Mouse (Mus musculus) MEL (cell line): ENCODE data around the gene Dscam. TPM values are rescaled to one million over a fixed set of nuclear protein-coding genes. Genes with fewer than 3 reads are reported as not detected.

Experiments
- DNase-seq: peaks from one replicate; pipeline ENCODE4 v3.0.0; 2011; ENCODE audit warnings: low read depth, low spot score
- H3K27ac ChIP-seq: 2 replicates; pipeline ENCODE4 v1.5.1; 2012; ENCODE audit warnings: low read depth, mild to moderate bottlenecking, control low read depth, low read length, moderate library complexity; ENCODE audit not compliant: control insufficient read depth
- H3K27me3 ChIP-seq, 2 experiments: fragments of 150-350 bp in 1 of 2; sonication (generic) in 1 of 2; 2 replicates each; pipeline ENCODE4 v1.6.1; 2012; ENCODE audit warnings: low read length in 2 of 2, mild to moderate bottlenecking in 2 of 2, improper control_type of control experiment in 1 of 2, moderate library complexity in 1 of 2; ENCODE audit not compliant: insufficient read depth in 2 of 2, control insufficient read depth in 1 of 2
- H3K36me3 ChIP-seq, 2 experiments: 2 replicates each; pipeline ENCODE4 v1.6.1; 2012 to 2014; ENCODE audit warnings: low read length in 2 of 2, improper control_type of control experiment in 1 of 2, inconsistent platforms in 1 of 2, mild to moderate bottlenecking in 1 of 2; ENCODE audit not compliant: insufficient read depth in 2 of 2, control insufficient read depth in 1 of 2
- H3K4me1 ChIP-seq, 2 experiments: fragments of 150-350 bp in 1 of 2; sonication (generic) in 1 of 2; 2 replicates each; pipeline ENCODE4 v1.6.1; 2012; ENCODE audit warnings: low read length in 2 of 2, improper control_type of control experiment in 1 of 2, mild to moderate bottlenecking in 1 of 2; ENCODE audit not compliant: insufficient read depth in 2 of 2, control insufficient read depth in 1 of 2
- H3K4me3 ChIP-seq, 2 experiments: fragments of 150-350 bp in 1 of 2; sonication (generic) in 1 of 2; 2 replicates each; pipeline ENCODE4 v1.5.1; 2012; ENCODE audit warnings: low read depth in 2 of 2, low read length in 2 of 2, mild to moderate bottlenecking in 2 of 2, moderate library complexity in 2 of 2, control low read depth in 1 of 2, improper control_type of control experiment in 1 of 2; ENCODE audit not compliant: control insufficient read depth in 1 of 2, insufficient read depth in 1 of 2
- H3K79me2 ChIP-seq: 2 replicates; pipeline ENCODE4 v1.6.1; 2012; ENCODE audit warnings: mild to moderate bottlenecking, low read length, moderate library complexity; ENCODE audit not compliant: control insufficient read depth, poor library complexity, insufficient read depth
- H3K9ac ChIP-seq: 2 replicates; pipeline ENCODE4 v1.6.1; 2012; ENCODE audit warnings: low read depth, mild to moderate bottlenecking, control low read depth, low read length, moderate library complexity; ENCODE audit not compliant: control insufficient read depth, poor library complexity, severe bottlenecking
- H3K9me3 ChIP-seq: fragments of 150-350 bp; sonication (generic); replicated peaks from 2 replicates; pipeline ENCODE4 v1.6.1; 2012; ENCODE audit warnings: mild to moderate bottlenecking, low read length, improper control_type of control experiment, moderate library complexity; ENCODE audit not compliant: insufficient read depth
- BHLHE40 ChIP-seq: IDR thresholded peaks from 2 replicates; pipeline ENCODE4 v1.6.1; 2012; ENCODE audit warnings: low read depth, mild to moderate bottlenecking, inconsistent platforms, low read length, improper control_type of control experiment, borderline replicate concordance
- CTCF ChIP-seq, 3 experiments: IDR thresholded peaks in 2 of 3; conservative IDR thresholded peaks in 1 of 3; 2 replicates each; pipeline ENCODE4 v1.5.1; 2011 to 2012; ENCODE audit warnings: low read length in 3 of 3, low read depth in 2 of 3, mild to moderate bottlenecking in 2 of 3, improper control_type of control experiment in 1 of 3, inconsistent platforms in 1 of 3, mixed read lengths in 1 of 3, moderate library complexity in 1 of 3; ENCODE audit not compliant: control insufficient read depth in 1 of 3, insufficient read depth in 1 of 3, poor library complexity in 1 of 3, severe bottlenecking in 1 of 3
- E2F4 ChIP-seq: IDR thresholded peaks from 2 replicates; pipeline ENCODE4 v1.6.1; 2011; ENCODE audit warnings: low read depth, low read length, improper control_type of control experiment, borderline replicate concordance
- ETS1 ChIP-seq: IDR thresholded peaks from 2 replicates; pipeline ENCODE4 v1.6.1; 2012; ENCODE audit warnings: low read depth, mild to moderate bottlenecking, inconsistent platforms, low read length, improper control_type of control experiment, moderate library complexity
- GATA1 ChIP-seq: IDR thresholded peaks from 2 replicates; pipeline ENCODE4 v1.6.1; 2011; ENCODE audit warnings: low read depth, low read length, improper control_type of control experiment
- KAT2A ChIP-seq: conservative IDR thresholded peaks from 2 replicates; pipeline ENCODE4 v1.6.1; 2012; ENCODE audit warnings: low read depth, low read length, improper control_type of control experiment, inconsistent platforms
- MXI1 ChIP-seq: IDR thresholded peaks from 2 replicates; pipeline ENCODE4 v1.6.1; 2011; ENCODE audit warnings: mild to moderate bottlenecking, low read depth, low read length, improper control_type of control experiment
- NELFE ChIP-seq: IDR thresholded peaks from 2 replicates; pipeline ENCODE4 v1.6.1; 2011; ENCODE audit warnings: low read depth, low read length, improper control_type of control experiment
- NRF1 ChIP-seq: IDR thresholded peaks from 2 replicates; pipeline ENCODE4 v1.6.1; 2014; ENCODE audit warnings: low read depth, mild to moderate bottlenecking, inconsistent platforms, low read length, improper control_type of control experiment, moderate library complexity; ENCODE audit not compliant: poor library complexity, insufficient read depth, severe bottlenecking
- POLR2AphosphoS2 ChIP-seq: IDR thresholded peaks from 2 replicates; pipeline ENCODE4 v1.6.1; 2011; ENCODE audit warnings: low read length, improper control_type of control experiment
- RAD21 ChIP-seq: IDR thresholded peaks from 2 replicates; pipeline ENCODE4 v1.6.1; 2011; ENCODE audit warnings: mild to moderate bottlenecking, low read depth, low read length, improper control_type of control experiment
- SIN3A ChIP-seq: IDR thresholded peaks from 2 replicates; pipeline ENCODE4 v1.6.1; 2012; ENCODE audit warnings: low read length, improper control_type of control experiment, inconsistent platforms
- TAL1 ChIP-seq: IDR thresholded peaks from 2 replicates; pipeline ENCODE4 v1.6.1; 2012; ENCODE audit warnings: mild to moderate bottlenecking, inconsistent platforms, low read length, moderate library complexity, mixed read lengths
- TCF12 ChIP-seq: IDR thresholded peaks from 2 replicates; pipeline ENCODE4 v1.6.1; 2014; ENCODE audit warnings: low read depth, mild to moderate bottlenecking, inconsistent platforms, low read length, improper control_type of control experiment, moderate library complexity
- USF1 ChIP-seq: IDR thresholded peaks from 2 replicates; pipeline ENCODE4 v1.6.1; 2014; ENCODE audit warnings: low read depth, mild to moderate bottlenecking, inconsistent platforms, low read length, improper control_type of control experiment, moderate library complexity
- USF2 ChIP-seq, 2 experiments: IDR thresholded peaks; 2 replicates each; pipeline ENCODE4 v1.6.1; 2011 to 2012; ENCODE audit warnings: improper control_type of control experiment in 2 of 2, low read length in 2 of 2, borderline replicate concordance in 1 of 2, inconsistent platforms in 1 of 2, low read depth in 1 of 2, mild to moderate bottlenecking in 1 of 2; ENCODE audit not compliant: insufficient read depth in 1 of 2
- ZMIZ1 ChIP-seq: IDR thresholded peaks from 2 replicates; pipeline ENCODE4 v1.6.1; 2012; ENCODE audit warnings: low read depth, mild to moderate bottlenecking, inconsistent platforms, low read length, improper control_type of control experiment, moderate library complexity
- polyA plus RNA-seq, 2 experiments: library from polyadenylated mRNA; stranded (reverse) in 1 of 2; unstranded in 1 of 2; fragments of >175 nt in 1 of 2; fragments of >200 nt in 1 of 2; gene quantifications; 2 replicates each; pipeline versions ENCODE4 v1.2.1 to v1.2.4; 2012; ENCODE audit warnings: low replicate concordance in 2 of 2, low read depth in 1 of 2; ENCODE audit not compliant: insufficient read length in 2 of 2, insufficient read depth in 1 of 2, missing spikeins in 1 of 2
- total RNA-seq: library from RNA; depleted of rRNA; stranded (reverse); fragments of 300-350 nt; gene quantifications from 2 replicates; pipeline ENCODE4 v1.2.3, GENCODE M21; 2012

The Dscam gene
- total and polyA plus RNA-seq, 3 experiments: not detected

- DNase-seq: no peak
- no peak overlapping the region for H3K27ac ChIP-seq
- H3K4me1 ChIP-seq: no peaks in the 10 kb centered on the region
- H3K4me3 ChIP-seq: no peak overlapping the region
- H3K9me3 ChIP-seq: no peaks in the 10 kb centered on the region
- no peaks in the 10 kb centered on the region for H3K79me2 ChIP-seq
- H3K27me3 ChIP-seq: no peaks in the 10 kb centered on the region
- no peak overlapping the region for H3K9ac ChIP-seq
- H3K36me3 ChIP-seq: no peaks in the 10 kb centered on the region
- TF ChIP-seq NRF1 (no peak), CTCF (IDR thresholded peaks at IDR 0.05 in 2 of 3, conservative IDR thresholded peaks at IDR 0.05 in 1 of 3; ENCODE audit: control insufficient read depth in 1 of 3, insufficient read depth in 1 of 3, low read depth in 2 of 3, low read length in 3 of 3, poor library complexity in 1 of 3, severe bottlenecking in 1 of 3) (no peak), GATA1 (no peak), NELFE (no peak), USF2 (IDR thresholded peaks at IDR 0.05; ENCODE audit: borderline replicate concordance in 1 of 2, insufficient read depth in 1 of 2, low read depth in 1 of 2, low read length in 2 of 2) (no peak), MXI1 (no peak)
Observed at GRCm38 (mm10) chr16:97035271-97035670, 135.3 kb downstream of the Dscam start.

DNA sequence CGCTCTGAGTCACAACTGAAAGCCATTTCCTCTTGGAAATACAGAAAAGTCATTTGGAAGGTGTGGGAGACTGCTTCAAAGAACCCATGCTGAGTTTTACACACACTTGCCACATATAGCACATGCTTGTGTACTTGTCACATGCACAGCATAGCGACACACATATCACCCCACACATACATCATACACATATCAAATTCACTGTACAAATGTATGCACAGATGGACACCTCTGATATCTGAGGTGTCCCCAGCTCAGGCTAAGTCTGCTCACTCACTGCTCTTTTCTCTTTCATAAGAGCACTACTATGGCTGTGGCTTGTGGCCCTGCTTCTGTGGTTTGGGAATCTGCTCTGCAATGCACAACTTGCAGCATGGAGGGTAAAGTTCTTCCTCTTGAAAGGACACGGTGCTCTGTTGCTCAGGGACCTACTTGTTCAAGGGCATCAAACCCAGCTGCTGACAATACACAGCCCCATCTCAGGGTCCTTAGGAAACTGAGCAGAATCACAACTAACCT lies 137.0 kb downstream of the Dscam start:
- Histone ChIP-seq H3K9ac (no peak overlapping the region), H3K79me2 (no peaks in the 10 kb centered on the region), H3K27ac (no peak overlapping the region), H3K4me1 (no peaks in the 10 kb centered on the region), H3K36me3 (no peaks in the 10 kb centered on the region), H3K4me3 (no peak overlapping the region), H3K9me3 (no peaks in the 10 kb centered on the region), H3K27me3 (no peaks in the 10 kb centered on the region)
- no peak for TF ChIP-seq ETS1
- TF ChIP-seq SIN3A: no peak
- no peak for TF ChIP-seq KAT2A
- no peak for TF ChIP-seq TCF12
- TF ChIP-seq E2F4: no peak
- no peak for TF ChIP-seq RAD21
- TF ChIP-seq POLR2AphosphoS2: no peak
- no peak for TF ChIP-seq USF1
- TF ChIP-seq BHLHE40: no peak
- TF ChIP-seq TAL1: no peak
- no peak for TF ChIP-seq ZMIZ1
- TF ChIP-seq CTCF (IDR thresholded peaks at IDR 0.05 in 2 of 3, conservative IDR thresholded peaks at IDR 0.05 in 1 of 3; ENCODE audit: control insufficient read depth in 1 of 3, insufficient read depth in 1 of 3, low read depth in 2 of 3, low read length in 3 of 3, poor library complexity in 1 of 3, severe bottlenecking in 1 of 3): no peak
- no peak for DNase-seq
